Mouse (Mus musculus): ENCODE data around the gene Wdr35. TPM values are rescaled to one million over a fixed set of nuclear protein-coding genes. Genes with fewer than 3 reads are reported as not detected.

Gene Wdr35
- polyA plus RNA-seq, 1 experiment from 2014 or later, result 20.5 TPM

DNA sequence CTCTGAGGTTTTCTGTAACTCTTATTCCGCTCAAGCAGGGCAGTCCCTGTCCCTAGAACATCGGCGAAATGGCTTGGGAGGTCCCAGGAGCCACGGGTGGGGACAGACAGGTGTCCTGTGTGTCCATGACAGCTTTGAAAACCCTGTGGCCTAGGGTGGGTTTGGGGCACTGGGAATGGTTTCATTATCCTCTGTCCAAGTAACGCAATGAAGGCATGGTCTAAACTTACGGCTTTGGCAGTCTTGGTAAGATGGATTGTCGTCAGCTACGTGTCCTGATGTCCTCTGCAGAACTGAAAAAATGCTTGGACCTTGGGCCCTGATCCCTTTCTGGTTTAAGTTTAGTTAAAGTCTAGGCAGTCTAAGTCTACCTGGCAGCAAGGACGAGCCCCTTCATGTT, 86.3 kb downstream of the Wdr35 start:
- Histone ChIP-seq H3K4me2 (no peak overlapping the region), H3K27me3 (no peaks in the 10 kb centered on the region), H3K9me3 (no peaks in the 10 kb centered on the region), H3K27ac (no peak overlapping the region), H3K4me3 (no peak overlapping the region), H3K4me1 (replicated peaks) (no peaks in the 10 kb centered on the region), H3K9ac (no peak overlapping the region), H3K36me3 (no peaks in the 10 kb centered on the region)
- WGBS, result 93% methylated on average over 9 of the region's 9 CpGs
- ATAC-seq (ENCODE audit: low FRiP score), result no peak

DNA sequence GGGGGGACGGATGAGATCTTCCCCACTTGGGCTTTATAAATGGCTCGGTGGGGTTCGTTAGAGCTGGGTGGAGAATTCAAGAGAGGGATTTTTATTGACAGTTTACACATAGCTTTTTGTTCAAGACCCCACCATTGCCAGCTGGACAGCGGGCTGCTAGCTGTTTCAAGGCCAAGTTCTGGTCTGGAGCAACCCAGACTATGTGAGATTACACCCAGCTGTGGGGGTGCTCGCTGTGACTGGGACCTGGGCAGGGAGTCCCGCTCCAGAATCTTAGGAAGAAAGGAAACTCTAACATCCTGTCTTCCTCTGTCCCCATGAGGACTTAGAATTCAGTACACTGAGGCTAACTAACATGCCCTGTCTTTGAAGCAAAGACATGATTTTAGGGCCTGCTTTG, 89.9 kb downstream of the Wdr35 start:
- Histone ChIP-seq H3K9me3 (no peaks in the 10 kb centered on the region), H3K4me2 (no peak overlapping the region), H3K4me1 (replicated peaks) (no peaks in the 10 kb centered on the region), H3K4me3 (no peak overlapping the region), H3K36me3 (no peaks in the 10 kb centered on the region), H3K27ac (no peak overlapping the region), H3K9ac (no peak overlapping the region), H3K27me3 (no peaks in the 10 kb centered on the region)
- ATAC-seq (ENCODE audit: low FRiP score), result no peak
- WGBS, result 75% methylated on average over 6 of the region's 6 CpGs

GRCm38 (mm10) chr12:9071058-9071457, 97.4 kb downstream of the Wdr35 start:
- 0 out of 2 replicates have a peak, but pooled peaks have one; percentile 43 for ATAC-seq (ENCODE audit: low FRiP score)
- no peaks in the 10 kb centered on the region for H3K36me3 ChIP-seq
- H3K4me1 ChIP-seq (replicated peaks), result no peaks in the 10 kb centered on the region; the same call in 1 of the 2 replicates
- 87% methylated on average over 1 of the region's 1 CpGs for WGBS
- no peaks in the 10 kb centered on the region for H3K27me3 ChIP-seq
- H3K4me3 ChIP-seq, result no peak overlapping the region
- no peak overlapping the region for H3K4me2 ChIP-seq
- H3K27ac ChIP-seq, result no peak overlapping the region
- H3K9ac ChIP-seq, result no peak overlapping the region
- no peaks in the 10 kb centered on the region for H3K9me3 ChIP-seq

GRCm38 (mm10) chr12:9071493-9071892, 97.8 kb downstream of the Wdr35 start:
- 29% methylated on average over 4 of the region's 4 CpGs for WGBS
- H3K36me3 ChIP-seq, result no peaks in the 10 kb centered on the region
- no peaks in the 10 kb centered on the region for H3K9me3 ChIP-seq
- H3K27me3 ChIP-seq, result no peaks in the 10 kb centered on the region
- no peaks in the 10 kb centered on the region; the same call in 1 of the 2 replicates for H3K4me1 ChIP-seq (replicated peaks)
- no peak overlapping the region for H3K4me3 ChIP-seq
- no peak overlapping the region for H3K27ac ChIP-seq
- no peak overlapping the region for H3K4me2 ChIP-seq
- ATAC-seq (ENCODE audit: low FRiP score), result peak; percentile 88
- H3K9ac ChIP-seq, result no peak overlapping the region

DNA sequence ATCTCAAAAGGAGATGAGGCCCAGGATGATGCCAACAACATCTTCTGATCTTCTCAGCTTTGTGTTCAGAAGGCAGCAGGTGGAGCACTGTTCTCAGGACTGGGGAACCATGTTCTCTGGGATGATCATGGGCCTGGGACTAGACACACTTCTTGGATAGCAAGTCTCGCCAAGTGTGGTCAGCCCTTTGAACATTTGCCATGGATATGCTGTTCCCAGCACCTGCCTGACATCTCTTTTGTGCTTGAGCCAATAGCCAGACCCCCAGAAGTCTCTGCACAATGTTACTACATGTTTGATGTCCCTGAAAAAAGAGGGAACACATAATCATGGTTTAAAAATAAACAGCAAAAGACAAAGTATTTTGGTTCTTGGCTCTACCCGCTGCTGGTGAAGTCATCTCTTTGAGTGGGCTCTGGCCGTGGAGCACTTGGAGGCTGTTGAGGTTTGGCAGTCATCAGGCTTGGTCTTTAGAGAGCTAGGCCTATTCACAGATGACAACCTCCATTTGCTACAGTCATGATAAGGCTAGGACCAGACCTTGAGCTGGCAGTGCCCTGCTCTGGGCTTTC, 103.9 kb downstream of the Wdr35 start:
- H3K4me3 ChIP-seq, result no peak overlapping the region
- H3K27ac ChIP-seq, result no peak overlapping the region
- no peak overlapping the region for H3K9ac ChIP-seq
- no peaks in the 10 kb centered on the region for H3K9me3 ChIP-seq
- H3K27me3 ChIP-seq, result no peaks in the 10 kb centered on the region
- no peaks in the 10 kb centered on the region for H3K36me3 ChIP-seq
- no peak overlapping the region for H3K4me2 ChIP-seq
- 95% methylated on average over 3 of the region's 3 CpGs for whole genome bisulfite sequencing
- H3K4me1 ChIP-seq (replicated peaks), result no peaks in the 10 kb centered on the region
- no peak for ATAC-seq (ENCODE audit: low FRiP score)

Other genes starting within 250 kb of the Wdr35 start
- 23.7 and 25.6 TPM in 2 replicates for gene Sdc1, start 202.6 kb upstream of the Wdr35 start, polyA plus RNA-seq (2015; fragmentation: Nextera tagmentation; extraction: Ambion mirVana)
- 229 and 244 TPM in 2 replicates for gene Laptm4a, start 52.2 kb upstream of the Wdr35 start, polyA plus RNA-seq (2015; fragmentation: Nextera tagmentation; extraction: Ambion mirVana)
- 0.22 and 0.71 TPM in 2 replicates for gene Matn3, start 26.0 kb upstream of the Wdr35 start, polyA plus RNA-seq (2015; fragmentation: Nextera tagmentation; extraction: Ambion mirVana)
- 11.3 and 13.5 TPM in 2 replicates for gene Ttc32, start 56.1 kb downstream of the Wdr35 start, polyA plus RNA-seq (2015; fragmentation: Nextera tagmentation; extraction: Ambion mirVana)

Data from hindbrain, embryonic 13.5 days (tissue).